Mouse (Mus musculus): Measurements from ENCODE around the gene Ttc24. TPM values are rescaled to one million over a fixed set of nuclear protein-coding genes. Genes with fewer than 3 reads are reported as not detected.

The Ttc24 gene
- total RNA-seq, 2 experiments from 2014 or later = not detected

DNA sequence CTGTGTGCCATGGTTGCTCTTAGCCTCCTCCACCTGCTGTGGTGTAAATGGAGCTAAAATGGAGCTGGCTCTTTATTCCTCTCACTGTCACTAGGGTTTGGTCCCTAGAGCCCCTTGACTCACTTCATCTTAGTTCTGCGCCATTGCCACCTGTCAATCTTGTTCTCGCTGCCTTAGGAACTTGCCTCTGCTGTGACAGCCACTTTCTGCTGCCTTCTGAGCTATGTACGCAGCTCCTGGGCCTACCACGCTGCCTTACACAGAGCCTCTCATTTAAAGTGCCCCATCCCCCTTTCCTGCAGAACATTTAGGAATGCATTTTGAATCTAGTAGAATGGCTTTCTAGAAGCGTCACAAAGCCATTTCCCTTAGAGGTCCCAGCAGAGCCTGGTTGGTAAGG, 16.0 kb upstream of the Ttc24 start:
- Histone ChIP-seq H3K27ac (no peak overlapping the region), H3K4me3 (no peak overlapping the region)
- TF ChIP-seq CTCF (conservative IDR thresholded peaks at IDR 0.05) = no peak
- no peak for DNase-seq (ENCODE audit: low spot score in 2 of 2)

GRCm38 (mm10) chr3:88090616-88091015, 12.5 kb upstream of the Ttc24 start:
- no peak for TF ChIP-seq CTCF (conservative IDR thresholded peaks at IDR 0.05)
- DNase-seq (ENCODE audit: low spot score in 2 of 2) = no peak
- H3K27ac ChIP-seq = no peak overlapping the region
- H3K4me3 ChIP-seq = no peak overlapping the region

GRCm38 (mm10) chr3:88090106-88090505, 12.0 kb upstream of the Ttc24 start:
- no peak overlapping the region for H3K4me3 ChIP-seq
- TF ChIP-seq CTCF (conservative IDR thresholded peaks at IDR 0.05) = no peak
- no peak overlapping the region for H3K27ac ChIP-seq
- DNase-seq (ENCODE audit: low spot score in 2 of 2) = no peak

DNA sequence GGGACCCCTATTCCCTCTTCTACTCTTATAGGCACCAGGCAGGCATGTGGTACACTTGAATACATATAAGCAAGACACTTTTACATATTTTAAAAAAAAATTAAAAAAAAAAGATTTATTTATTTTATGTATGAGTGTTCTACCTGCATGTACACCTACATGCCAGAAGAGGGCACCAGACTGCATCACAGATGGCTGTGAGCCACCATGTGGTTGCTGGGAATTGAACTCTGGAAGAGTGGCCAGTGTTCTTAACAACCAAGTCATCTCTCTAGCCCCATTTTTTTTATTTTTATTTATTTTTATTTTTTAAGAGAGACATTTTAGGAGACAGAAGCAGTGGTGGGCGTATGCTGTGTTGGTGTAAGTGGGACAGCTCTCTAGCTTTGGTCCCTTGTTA, 9.6 kb upstream of the Ttc24 start:
- no peak overlapping the region for H3K4me3 ChIP-seq
- peak; percentile 94 for TF ChIP-seq CTCF (conservative IDR thresholded peaks at IDR 0.05)
- no peak for DNase-seq (ENCODE audit: low spot score in 2 of 2)

GRCm38 (mm10) chr3:88085459-88085858, 7.4 kb upstream of the Ttc24 start:
- DNase-seq (ENCODE audit: low spot score in 2 of 2) = no peak
- Histone ChIP-seq H3K4me3 (no peak overlapping the region), H3K27ac (no peak overlapping the region)
- TF ChIP-seq CTCF (conservative IDR thresholded peaks at IDR 0.05) = no peak

More for the DNA sequence above, 9.6 kb upstream of the Ttc24 start:
- H3K27ac ChIP-seq = no peak overlapping the region

DNA sequence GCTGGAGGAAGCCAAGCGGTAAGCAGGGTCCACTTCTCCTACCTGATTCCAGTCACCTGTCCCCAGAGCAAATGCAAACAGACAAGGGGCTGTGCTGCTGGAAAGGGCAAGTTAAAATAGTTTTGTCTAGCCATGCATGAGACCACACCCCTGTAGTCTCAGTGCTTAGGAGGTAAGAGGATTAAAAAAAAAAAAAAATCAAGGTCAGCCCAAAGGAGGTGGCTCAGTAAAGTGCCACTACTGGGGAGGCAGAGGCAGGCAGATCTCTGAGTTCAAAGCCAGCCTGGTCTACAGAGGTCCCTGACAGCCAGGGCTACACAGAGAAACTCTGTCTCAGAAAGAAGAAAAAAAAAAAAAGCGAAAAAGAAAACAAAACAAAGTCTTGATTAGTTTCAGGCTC, 5.9 kb upstream of the Ttc24 start:
- no peak overlapping the region for H3K27ac ChIP-seq
- no peak overlapping the region for H3K4me3 ChIP-seq
- no peak for TF ChIP-seq CTCF (conservative IDR thresholded peaks at IDR 0.05)
- no peak for DNase-seq (ENCODE audit: low spot score in 2 of 2)

GRCm38 (mm10) chr3:88082663-88083062, 4.6 kb upstream of the Ttc24 start:
- TF ChIP-seq CTCF (conservative IDR thresholded peaks at IDR 0.05) = no peak
- DNase-seq (ENCODE audit: low spot score in 2 of 2) = no peak
- Histone ChIP-seq H3K27ac (no peak overlapping the region), H3K4me3 (no peak overlapping the region)

DNA sequence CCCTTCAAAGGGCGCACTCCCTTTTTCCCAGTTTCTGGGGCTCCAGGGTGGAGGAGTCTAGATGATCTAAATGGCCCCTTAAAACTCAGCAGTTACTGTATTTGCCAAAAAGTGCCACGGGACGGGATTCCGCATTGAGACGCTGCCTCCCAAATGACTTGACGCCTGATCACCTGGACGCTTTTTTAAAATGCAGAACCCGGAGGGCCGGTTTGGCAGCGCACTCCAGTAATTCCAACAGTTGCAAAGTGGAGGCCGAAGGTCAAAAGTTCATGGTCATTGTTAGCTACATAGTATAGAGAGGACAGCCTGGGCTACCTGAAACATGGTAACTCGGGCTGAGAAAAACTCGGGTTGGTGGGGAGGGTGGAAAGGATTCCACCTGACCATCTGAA, 4.1 kb upstream of the Ttc24 start:
- DNase-seq (ENCODE audit: low spot score in 2 of 2) = no peak
- peak overlapping the region; percentile 43 for H3K4me3 ChIP-seq
- TF ChIP-seq CTCF (conservative IDR thresholded peaks at IDR 0.05) = no peak
- H3K27ac ChIP-seq = no peak overlapping the region

DNA sequence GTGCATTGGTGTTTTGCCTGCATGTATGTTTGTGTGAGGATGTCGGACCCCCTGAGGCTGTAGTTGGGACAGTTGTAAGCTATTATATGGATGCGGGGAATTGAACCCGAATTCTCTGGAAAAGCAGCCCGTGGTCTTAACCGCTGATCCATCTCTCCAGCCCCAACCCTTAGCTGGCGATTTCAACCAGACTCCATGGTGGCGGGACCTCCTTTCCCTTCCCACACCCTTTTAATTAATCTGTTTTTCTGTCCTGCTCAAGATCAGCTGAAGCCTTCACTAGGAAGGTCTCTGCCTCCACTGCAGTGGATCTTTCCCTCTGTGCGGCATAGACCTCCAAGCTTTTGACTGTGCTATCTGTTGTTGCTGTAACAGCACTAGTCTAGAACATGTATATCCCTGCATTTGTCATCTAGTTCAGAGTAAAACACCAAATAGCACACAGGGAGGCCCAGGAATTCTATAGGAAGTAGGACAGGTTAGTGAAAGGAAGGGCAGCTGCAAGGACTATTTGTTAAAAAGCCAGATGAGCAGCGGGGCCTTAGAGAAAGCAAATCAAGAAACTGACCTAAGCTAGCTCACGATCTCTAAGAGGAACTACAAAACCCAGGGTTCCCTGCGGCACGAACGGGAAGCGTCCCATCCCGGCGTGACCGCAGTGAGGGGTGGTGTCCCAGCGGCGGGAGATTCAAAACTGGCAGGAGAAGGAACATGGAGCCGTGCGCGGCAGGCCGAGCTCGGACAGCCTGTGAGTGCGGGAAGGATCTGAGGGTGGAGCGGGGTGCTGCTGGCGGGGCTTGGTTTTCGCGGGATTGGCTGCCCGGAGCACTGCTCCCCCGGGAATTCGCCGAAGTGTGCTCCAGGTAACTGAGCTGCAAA, 3.5 kb upstream of the Ttc24 start, which contains the start of gene Iqgap3:
Iqgap3 (plus strand) TSS at position 627 of the 879 bp plus-strand sequence.
- peak within 1 kb of the TSS; percentile 76 for H3K27ac ChIP-seq
- TF ChIP-seq CTCF (conservative IDR thresholded peaks at IDR 0.05) = peak; percentile 57
- H3K4me3 ChIP-seq = peak within 1 kb of the TSS; percentile 43
- peak; percentile 89 to 92 for DNase-seq (ENCODE audit: low spot score in 2 of 2)

DNA sequence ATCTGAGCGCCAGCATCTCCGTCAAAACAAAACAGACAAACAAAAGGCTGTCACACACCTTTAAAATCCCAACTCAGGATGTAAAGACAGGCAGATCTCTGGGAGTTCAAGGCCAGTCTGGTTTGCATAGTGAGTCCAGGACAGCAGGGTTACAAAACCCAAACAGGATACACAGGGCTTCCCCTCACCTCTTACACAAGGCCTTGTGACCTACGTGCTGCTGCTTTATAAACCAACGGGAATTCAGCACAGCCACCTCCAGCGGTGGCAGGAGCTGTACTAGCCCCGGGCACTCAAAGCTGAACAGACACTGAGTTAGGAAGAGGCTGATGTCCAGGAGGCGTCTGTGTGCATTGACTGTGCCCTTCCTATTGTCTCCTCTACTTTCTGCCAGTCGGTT, 663 bp downstream of the Ttc24 start:
- no peak overlapping the region for H3K4me3 ChIP-seq
- no peak for TF ChIP-seq CTCF (conservative IDR thresholded peaks at IDR 0.05)
- H3K27ac ChIP-seq = no peak overlapping the region
- DNase-seq (ENCODE audit: low spot score in 2 of 2) = no peak

- no peak for DNase-seq (ENCODE audit: low spot score in 2 of 2)
- Histone ChIP-seq H3K4me3 (no peak overlapping the region), H3K27ac (no peak overlapping the region)
- TF ChIP-seq CTCF (conservative IDR thresholded peaks at IDR 0.05) = no peak
Observed at GRCm38 (mm10) chr3:88074766-88075165, 3.3 kb downstream of the Ttc24 start.

DNA sequence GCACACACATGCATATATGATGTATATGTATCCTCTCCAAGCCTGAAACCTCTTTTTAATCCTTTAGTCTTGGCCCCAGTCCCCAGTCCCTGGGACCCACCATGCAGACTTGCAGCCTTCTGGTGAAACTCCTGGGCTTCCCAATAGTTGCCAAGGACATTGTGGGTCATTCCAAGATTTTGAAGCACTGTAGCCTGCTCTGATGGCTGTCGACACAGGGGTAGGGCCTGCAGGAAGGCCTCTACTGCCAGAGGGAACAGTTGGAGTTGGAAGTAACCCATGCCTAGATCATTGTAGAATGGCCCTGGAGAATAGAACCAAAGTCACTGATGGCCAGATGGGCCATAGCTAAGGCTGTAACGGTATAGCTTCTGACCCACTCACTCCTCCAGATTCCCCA, 3.8 kb downstream of the Ttc24 start:
- no peak for TF ChIP-seq CTCF (conservative IDR thresholded peaks at IDR 0.05)
- no peak for DNase-seq (ENCODE audit: low spot score in 2 of 2)
- no peak overlapping the region for H3K27ac ChIP-seq

DNA sequence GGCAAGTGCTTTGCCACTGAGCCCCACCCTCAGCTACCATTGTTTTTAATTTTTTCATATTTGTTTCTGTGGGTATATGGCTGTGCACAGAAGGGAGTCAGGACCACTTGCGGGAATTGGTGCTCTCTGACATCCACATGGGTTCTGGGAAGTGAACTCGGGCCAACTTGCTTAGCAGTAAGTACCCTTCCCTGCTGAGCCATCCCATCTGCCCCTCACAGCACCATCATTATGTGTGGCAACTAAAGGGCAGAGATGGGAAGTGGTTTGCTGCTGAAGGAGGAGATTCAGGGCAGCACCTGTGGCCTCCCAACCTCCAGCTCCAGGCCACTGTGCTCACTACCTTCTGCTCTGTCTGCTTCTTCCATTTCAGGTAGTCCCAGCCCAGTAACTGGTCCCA, 4.5 kb downstream of the Ttc24 start:
- Histone ChIP-seq H3K4me3 (no peak overlapping the region), H3K27ac (no peak overlapping the region)
- TF ChIP-seq CTCF (conservative IDR thresholded peaks at IDR 0.05) = no peak
- DNase-seq (ENCODE audit: low spot score in 2 of 2) = no peak

More for the DNA sequence above, 3.8 kb downstream of the Ttc24 start:
- H3K4me3 ChIP-seq = no peak overlapping the region

- peak; percentile 95 for TF ChIP-seq CTCF (conservative IDR thresholded peaks at IDR 0.05)
Observed at GRCm38 (mm10) chr3:88071783-88072182, 6.3 kb downstream of the Ttc24 start.

More at GRCm38 (mm10) chr3:88071783-88072182, 6.3 kb downstream of the Ttc24 start:
- DNase-seq (ENCODE audit: low spot score in 2 of 2) = peak; percentile 79 to 95
- no peak overlapping the region for H3K27ac ChIP-seq
- H3K4me3 ChIP-seq = no peak overlapping the region

Measured in layer of hippocampus, adult 2 months (tissue).